Mouse (Mus musculus) retina, postnatal 1 day (tissue): Measurements from ENCODE around the gene Pus7l.

Experiments
- DNase-seq: peaks from one replicate; pipeline ENCODE4 v3.0.0-alpha.2; 2012

The Pus7l gene

DNA sequence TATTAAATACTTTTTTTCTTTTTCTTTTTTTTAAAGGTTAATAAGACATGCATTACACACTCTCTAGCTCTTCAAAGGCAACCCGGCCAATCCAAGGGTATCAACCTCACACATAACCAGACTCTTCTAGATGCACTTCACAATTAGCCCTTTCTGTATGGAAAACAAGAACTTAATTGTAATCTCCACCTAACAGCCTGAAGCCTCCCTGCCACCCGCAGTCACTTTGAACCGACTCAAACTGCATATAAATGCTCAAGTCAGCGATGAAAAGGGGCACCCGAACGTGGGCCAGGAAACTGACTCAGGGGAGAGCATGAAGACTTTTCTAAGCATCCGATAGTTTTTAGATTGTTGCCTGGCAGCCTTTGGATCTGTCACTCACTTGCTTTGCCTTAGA lies 66.1 kb downstream of the Pus7l start:
- peak; percentile 3 for DNase-seq

DNA sequence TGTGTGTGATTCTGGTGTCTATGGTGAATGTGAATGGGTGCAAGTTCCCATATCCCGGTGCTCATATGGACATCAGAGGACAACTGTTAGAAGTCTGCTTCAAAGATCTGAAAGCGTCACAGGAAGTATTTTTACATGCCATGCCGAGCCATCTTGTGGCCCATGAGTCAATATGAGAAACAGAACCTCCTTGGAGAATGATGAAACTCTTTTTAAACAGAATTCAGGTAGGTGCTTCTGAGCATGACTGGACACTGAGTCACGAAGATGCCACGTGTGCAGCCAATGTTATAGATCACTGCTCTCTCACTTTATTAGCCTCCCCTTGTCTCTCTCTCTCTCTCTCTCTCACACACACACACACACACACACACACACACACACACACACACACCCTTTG lies 67.4 kb downstream of the Pus7l start:
- DNase-seq = no peak
